Mouse (Mus musculus): ENCODE data around the gene Pafah2.

DNA sequence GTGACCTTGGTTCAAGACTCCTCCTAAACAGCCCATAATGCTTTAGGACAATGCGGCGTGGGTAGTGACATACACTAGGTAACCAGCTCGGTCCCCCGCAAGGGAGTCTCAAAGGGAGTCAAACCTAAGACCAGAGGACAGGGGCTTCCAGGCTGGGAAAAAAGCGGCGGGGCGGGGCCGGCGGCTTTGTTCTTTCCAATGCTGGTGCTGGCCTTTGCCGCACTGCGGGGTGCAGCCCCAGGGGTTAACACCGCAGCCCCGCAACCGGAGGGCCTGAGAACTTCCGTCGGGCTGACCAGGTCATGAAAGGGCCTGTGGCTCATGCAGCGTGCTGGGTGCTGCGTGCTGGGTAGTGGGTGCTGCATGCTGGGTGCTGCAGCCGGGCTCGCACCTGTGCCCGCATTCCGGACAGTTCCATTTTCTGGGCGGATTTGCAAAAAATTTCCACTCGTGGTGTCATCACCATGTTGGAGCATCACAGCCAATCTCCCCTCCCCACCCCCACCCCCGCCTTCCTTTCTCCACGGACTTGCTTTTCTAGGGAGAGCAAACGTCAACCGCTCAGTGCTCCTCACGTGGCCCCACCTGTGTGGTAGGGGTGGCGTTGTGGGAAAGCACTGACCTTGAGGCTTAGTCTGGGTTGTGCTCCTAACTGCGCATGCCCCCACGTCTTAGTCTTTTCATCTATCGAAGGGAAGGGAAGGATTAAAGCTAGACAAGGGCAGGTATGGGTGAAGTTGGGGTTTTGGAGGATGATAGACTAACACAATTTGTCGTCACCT, 57.7 kb downstream of the Pafah2 start:
- TF ChIP-seq POLR2A (IDR thresholded peaks at IDR 0.05; ENCODE audit: extremely low read depth, insufficient read depth, low read length) (no peak), CTCF (IDR thresholded peaks at IDR 0.05; ENCODE audit: extremely low read depth, insufficient read depth, low read length) (no peak)
